Mouse (Mus musculus) liver, adult (tissue): ENCODE results near the gene Olfr1382.
"Not testable (repeated sequence)": the region's sequence is repeated elsewhere in the genome, so short reads cannot be mapped to it uniquely, and the experiment has no call there.

Experiments
- GATA4 ChIP-seq: IDR thresholded peaks from 2 replicates; pipeline ENCODE4 v1.6.1; 2014; ENCODE audit warnings: mild to moderate bottlenecking, low read length; ENCODE audit not compliant: insufficient replicate concordance

Olfr1382 gene

DNA sequence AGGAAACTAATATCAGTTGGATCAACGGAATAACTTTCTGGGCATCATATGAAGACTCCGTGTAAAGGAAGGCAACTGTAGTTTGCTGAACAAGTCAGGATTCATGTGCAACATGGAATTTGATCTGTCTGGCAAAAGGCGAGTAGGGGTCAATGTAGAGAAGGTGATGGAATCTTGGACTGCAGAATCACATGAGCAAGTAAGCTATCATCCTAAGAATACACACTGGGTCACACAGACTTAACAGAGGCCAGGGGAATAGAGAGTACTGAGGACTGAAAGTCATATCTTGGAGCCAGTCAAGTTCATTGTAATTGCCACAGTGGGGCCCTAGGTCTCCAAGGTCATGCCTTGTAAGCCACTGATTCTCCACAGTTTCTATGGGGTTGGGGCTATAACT lies at the start of gene Olfr1382:
TSS of gene Olfr1382 (plus strand) at position 301 of the 400 bp plus-strand sequence.
- no peak for TF ChIP-seq GATA4

DNA sequence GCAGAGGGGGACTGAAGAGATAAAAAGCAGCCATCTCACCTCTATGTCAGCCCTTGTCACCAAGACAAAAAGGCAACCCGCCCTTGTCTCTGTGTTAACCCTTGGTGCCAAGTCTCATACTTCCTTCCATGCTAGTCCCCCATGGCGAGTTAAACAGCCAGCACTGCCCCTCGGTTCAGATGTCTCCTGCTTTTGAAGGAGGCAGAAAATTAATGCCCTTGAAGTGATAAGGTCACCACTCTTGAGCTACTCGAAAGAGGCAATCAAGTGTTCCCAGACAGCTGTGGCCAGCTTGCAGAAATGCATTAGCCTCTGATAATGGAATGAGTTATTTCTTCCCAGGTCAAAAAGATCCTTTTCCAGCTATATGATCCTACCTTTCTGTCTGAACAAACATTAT lies 42.1 kb upstream of the Olfr1382 start:
- TF ChIP-seq GATA4: no peak

DNA sequence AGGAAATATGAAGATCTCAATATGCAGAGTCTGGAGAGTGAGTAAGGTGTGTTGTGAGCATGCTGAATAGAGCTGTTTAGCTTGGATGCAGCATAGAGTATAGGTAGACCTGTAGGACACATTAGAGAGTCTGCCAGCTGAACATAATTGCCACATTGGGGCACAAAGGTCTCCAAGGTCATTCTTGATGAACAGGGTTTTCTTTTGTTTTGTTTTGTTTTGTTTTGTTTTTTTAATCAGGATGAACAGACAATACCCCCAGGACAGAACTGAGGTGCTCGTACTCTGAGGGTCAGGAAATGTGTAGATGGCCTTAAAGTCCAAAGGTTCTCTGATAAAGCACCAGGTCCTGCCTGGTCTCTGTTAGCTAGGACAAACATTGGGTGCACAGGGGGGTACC lies 39.3 kb upstream of the Olfr1382 start, which contains the start of gene Olfr1385:
TSS of gene Olfr1385 (plus strand) at position 301 of the 400 bp plus-strand sequence.
- TF ChIP-seq GATA4: not testable (repeated sequence)

- TF ChIP-seq GATA4: no peak
Measured at GRCm38 (mm10) chr11:49518086-49518485, 10.0 kb upstream of the Olfr1382 start.

DNA sequence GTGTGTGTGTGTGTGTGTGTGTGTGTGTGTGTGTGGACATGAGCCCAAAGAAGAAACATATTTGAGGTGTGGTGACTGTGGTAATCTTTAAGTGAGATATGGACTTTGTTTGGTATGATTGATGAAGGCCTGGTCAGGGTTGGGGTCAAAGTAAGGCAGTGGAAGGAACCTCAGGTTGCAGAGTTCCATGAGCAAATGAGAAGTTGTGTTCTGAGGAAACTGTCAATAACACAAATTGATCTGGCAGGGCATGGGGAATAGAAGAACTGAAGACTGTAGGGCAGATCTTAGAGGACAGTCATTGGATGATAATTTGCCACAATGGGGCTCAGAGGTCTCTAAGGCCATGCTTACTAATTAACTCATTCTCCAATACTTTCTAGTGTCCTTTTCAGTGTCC lies 8.7 kb upstream of the Olfr1382 start, which contains the start of gene Olfr1383:
TSS of gene Olfr1383 (plus strand) at position 301 of the 400 bp plus-strand sequence.
- TF ChIP-seq GATA4: no peak

GRCm38 (mm10) chr11:49532761-49533160 lies 4.7 kb downstream of the Olfr1382 start:
- no peak for TF ChIP-seq GATA4

DNA sequence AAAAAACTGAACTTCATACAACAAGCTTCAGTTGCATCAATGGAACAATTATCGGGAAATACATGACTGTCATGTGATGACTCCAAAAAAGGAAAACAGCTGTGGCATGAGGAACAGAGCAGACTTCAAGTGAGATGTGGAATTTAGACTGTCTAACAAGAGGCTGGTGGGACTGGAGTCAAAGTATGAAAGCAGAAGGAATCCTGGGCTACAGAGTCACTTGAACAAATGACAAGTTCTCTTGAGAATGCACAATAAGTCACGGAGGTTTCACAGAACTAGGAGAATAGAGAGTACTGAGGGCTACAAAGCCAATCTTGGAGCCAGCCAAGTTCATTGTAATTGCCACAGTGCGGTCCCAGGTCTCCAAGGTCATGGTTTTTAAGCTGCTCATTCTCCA lies 15.1 kb downstream of the Olfr1382 start, which contains the start of gene Olfr1381:
TSS of gene Olfr1381 (plus strand) at position 301 of the 400 bp plus-strand sequence.
- not testable (repeated sequence) for TF ChIP-seq GATA4

GRCm38 (mm10) chr11:49556578-49556977 lies 28.5 kb downstream of the Olfr1382 start, which contains the start of gene Olfr1380:
Olfr1380 (plus strand) TSS chr11:49556878.
- not testable (repeated sequence) for TF ChIP-seq GATA4
